Mouse (Mus musculus) lung, postnatal 10 days (tissue): ENCODE data around the gene Fam72a.

ENCODE experiments used
- DNase-seq: peaks from one replicate; pipeline ENCODE4 v3.0.0; 2021

The Fam72a gene

DNA sequence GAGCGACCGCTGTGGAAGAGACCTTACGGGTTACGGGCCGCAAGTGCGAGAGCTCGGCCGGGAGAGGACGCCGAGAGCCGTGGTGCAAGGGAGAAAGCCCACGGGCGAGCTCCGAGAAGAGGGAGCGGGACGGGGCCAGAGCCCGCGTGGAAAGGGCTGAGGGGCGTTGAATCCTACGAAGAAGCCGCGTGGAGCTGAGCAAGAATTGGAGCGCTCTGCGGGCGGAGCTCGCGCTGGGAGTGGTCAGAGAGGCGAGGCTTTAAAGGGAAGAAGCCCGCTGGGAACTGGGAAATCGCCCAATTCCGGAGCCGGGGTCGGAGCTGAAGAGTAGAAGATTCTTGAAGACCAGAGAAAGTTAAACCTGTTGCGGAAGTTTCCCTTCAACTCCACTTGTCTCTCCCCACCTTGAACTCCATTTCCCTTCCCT, 391 bp downstream of the Fam72a start:
- peak; percentile 80 for DNase-seq

DNA sequence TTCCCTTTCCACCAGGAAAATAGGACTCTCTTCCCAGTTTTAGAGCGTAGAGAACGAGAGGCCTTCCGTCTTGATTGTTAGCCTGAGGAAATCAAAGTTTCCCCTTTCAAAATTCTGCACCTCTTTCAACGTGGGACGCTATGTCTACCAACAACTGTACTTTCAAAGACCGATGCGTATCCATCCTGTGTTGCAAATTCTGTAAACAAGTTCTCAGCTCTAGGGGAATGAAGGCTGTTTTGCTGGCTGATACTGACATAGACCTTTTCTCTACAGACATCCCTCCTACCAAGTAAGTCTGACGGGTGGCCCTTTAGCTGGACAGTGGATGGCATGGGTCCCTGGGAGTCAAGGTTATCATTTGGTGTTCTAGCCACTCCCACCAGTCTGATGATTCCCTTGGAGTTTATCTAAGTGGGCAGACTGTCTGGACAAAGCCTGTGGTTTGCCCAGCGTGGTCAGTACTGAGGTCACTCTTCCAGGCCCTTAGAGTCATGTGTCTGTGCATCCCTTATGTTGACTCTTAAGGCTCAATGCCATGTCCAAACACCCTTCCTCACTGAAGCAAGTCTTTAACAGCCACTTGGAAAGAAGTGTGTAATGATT, 961 bp downstream of the Fam72a start:
- peak; percentile 2 for DNase-seq

DNA sequence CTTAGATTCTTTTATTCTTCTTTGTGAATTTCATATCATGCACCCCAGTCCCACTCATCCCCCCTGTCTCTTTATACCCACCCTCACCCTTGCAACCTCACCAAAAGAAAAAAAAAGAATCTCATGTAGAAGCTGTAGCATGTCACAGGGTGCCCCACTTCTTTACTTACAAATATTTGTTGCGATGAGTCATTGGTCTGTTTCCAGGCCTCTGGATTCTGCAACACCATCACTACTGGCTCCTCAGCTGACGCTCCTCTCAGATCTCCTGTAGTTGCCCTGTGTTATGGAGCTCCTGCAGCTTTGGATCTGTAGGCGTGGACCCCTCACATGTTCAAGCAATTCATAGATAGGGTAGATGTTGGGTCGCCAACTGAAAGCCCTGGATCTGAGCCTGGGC, 12.1 kb downstream of the Fam72a start:
- DNase-seq: no peak

DNA sequence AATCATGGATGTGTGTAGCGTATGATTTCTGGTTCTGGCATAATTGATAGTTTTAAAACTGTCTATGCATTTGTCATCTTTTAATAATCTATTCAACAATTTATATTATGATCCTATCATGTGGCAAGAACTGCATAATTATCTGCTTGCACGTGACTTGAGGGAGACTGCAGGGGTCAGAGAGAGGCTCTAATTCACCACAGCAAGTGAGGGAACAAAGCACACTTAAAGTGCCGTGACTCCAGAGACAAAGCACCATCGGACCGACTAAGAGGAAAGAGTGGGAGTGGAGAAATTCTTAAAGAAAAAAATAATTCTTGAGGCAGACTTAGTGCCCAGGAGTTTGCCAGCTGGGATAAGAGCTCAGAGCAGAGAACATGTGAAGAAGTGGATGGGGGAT, 13.1 kb downstream of the Fam72a start:
- no peak for DNase-seq

DNA sequence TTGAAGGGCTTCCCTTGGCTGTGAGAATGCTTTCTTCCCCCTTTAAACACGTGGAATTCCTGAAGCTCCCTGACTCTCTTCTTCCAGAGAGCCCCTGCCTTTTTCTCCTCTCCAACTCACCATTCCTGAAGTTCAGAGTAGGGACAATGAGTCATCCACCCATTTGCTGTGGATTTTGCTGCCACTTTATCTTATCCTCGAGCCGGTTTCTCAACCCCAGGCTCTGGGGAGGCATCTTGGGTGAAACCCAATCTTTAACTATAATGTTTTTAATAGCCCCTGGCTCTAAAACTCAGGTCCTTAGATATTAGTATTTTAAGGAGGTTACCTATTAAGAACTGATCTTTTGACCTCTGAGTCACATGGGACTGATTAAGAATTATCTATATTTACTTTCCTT, 13.7 kb downstream of the Fam72a start:
- no peak for DNase-seq

DNA sequence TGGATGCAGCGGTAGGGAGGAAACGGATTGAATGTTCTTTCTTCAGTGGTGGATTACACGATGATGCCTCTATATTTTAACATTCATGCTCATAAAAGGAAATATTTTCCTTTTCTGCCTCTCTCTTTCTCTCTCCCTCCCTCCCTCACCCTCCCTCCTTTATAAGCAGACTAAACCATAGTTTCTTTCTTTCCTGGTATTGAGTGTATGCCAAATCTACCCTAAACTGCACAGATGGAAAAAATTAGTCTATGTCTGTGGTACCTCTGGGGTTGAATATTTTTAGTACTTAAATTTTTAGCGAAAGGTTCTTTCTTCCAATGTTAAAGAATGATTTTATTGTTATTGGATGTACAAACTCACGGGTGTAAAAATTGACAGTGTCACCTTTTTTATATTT, 14.2 kb downstream of the Fam72a start:
- DNase-seq: no peak

DNA sequence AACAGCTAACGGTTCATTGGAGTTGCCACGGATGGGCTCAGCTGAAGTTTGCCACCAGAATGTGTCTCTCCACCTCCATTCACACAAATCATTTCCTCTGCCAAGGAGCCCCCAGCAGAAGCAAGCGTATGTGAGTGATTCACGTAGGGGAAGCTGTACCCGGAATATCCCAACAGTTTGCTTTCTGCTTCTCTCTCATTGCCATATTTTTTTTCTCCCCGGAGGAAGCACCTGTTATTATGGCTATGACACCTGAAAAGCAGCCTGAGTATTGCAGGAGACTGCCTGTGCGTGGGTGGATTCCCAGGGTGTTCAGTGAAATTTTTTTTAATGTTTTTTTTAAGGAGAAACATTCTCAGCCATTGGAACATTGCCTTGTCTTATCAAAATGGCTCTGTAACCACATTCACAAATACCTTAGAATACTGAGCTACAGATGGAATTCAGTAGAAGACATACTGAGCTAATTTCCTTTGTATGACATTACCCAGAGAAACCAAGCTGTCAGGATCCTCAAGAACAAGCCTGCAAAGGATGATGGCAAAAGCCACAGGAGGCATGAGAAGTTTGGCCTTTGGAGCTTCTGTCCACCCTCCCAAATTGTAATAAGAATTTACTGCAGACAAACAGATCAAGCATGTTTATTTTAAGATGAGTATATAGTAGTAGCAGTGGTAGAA, 16.3 kb downstream of the Fam72a start:
- no peak for DNase-seq

DNA sequence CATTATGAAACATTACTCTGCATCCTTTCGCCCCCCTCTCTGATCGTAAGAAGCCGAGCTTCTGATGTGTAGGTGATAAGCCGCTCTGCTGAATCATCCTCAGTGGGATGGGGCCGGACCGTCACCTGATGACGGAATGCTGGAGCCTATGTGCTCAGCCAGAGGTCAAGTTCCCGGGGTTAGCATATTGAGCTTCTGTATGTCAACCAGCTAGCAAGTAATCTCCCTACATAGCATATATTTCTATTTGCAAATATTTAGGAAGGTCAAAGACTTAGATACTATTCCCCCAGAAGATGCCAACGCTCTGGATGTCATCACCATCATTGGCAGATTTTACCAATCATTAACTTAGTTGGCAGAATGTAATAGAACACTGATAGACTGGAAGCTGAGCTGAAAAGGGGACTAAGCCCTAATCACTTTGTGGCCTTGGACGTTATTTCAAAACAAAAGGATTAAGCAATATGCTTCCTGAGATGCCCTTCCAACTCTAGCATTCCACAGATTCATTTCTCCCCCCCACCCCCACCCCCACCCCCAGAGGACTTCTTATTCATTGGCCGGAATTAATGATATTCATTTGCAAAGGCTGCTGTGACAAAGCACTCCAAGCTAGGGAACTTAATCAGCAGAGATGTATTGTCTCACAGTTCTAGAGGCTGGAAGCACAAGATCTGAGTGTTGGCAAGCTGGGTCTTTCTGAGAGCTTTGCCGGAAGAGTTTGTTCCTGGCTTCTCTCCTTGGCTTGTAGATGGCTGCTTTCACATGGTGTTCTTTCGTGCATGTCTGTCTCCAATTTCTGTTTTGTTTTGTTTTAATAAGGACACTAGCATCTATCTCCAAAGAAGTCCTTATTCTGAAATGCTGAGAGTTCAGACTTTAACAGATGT, 19.3 kb downstream of the Fam72a start:
- no peak for DNase-seq

DNA sequence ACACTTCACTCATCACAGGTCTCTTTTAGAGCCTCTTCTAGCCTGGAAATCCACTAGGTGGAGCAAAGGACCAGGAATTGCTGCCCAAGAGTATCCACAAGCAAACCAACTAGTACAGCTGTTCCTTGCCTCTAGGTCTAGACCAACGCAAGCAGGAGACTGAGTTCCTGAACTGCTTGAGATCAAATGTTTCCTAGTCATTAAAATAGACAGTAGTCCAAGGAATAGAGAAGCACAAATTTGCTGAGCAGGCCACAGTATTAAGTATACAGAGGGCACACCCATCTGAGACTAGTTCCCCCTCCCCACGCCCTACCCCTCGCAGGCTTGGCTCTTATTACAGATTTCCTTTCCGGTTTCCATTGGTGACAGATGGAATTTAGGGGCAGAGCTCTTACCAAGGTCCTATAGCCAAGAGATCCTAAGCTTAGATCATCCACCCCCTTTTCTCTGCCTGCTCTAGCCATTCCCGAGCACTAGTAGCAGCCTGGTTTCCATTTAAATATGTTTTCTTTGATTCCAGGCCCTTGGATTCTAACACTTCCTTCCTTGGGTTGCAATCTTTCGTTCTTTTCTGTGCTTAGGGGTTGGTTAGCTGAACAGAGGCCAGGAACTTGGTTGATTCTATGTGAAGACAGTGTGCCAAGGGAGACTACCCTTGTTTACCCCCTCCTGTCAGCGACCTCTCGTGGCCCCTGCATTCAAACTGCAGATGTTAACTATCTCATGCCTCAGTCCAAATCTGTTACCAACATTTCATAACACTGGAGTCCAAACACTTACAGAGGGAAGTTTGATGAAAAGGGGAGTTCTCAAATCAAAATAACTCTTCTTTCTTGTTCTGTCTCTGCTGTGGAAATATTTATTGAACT, 21.0 kb downstream of the Fam72a start:
- DNase-seq: peak; percentile 65

DNA sequence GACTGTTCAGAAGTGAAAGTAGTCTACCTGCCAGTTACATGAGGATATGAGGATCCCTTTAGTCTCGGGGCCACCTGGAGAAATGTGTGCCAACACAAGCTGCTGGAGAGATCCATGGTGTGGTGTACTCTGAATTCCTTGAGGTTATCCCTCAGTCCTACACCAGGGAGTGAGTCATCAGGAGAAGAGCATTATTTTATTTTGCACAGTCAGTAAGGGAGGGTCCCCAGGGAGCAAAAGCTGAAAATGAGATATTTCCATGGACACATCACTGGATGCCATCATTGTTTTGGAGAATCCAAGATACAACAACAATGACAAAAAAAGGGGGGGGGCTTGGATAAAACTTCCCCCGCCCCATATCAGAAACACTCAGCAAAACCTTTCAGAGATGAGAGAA, 24.3 kb downstream of the Fam72a start:
- DNase-seq: no peak

DNA sequence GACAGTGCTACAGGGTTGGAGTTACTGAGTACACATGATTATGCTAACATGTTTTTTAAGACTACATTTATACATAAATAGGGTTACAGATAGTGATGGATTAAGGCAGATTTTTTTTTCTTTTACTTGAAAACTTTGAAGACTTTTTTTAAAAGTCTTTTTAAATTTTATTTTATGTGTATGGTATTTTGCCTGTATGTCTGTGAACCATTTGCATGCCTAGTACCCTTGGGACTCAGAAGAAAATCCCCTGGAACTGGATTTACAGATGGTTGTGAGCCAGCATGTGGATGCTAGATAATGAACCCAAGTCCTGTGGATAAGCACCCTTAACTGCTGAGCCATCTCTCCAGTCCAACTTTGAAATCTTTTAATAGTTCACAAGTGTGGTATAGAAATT, 25.7 kb downstream of the Fam72a start:
- no peak for DNase-seq

DNA sequence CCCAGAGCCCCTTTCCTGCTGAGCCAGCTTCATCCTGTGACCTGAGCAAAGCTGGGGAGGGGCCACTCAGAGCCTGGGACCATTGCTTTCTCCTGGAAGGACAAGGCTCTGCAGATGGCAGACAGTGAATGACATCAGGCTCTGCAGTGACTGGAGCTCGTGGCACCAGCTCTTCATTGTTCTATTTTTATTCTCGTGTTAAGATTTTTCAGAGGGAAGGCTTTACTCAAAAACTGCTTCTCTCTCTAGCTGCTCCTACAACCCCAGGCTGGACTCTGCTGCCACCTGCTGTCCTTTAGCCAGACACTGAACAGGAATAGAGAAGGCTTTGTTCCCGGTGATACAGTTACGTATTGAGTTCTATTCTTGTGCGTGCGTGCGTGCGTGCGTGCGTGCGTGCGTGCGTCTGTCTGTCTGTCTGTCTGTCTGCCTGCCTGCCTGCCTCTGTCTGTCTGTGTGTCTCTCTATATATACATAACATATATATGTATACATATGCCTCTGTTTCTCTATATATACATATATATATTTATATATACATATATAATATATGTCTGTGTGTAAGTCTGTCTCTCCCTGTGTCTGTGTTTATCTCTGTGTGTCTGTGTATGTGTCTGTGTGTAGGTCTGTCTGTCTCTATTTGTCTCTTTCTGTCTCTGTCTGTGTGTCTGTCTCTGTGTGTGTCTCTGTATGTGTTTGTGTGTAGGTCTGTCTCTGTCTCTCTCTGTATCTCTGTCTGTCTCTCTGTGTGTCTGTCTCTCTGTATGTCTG, 27.5 kb downstream of the Fam72a start:
- peak; percentile 90 for DNase-seq

DNA sequence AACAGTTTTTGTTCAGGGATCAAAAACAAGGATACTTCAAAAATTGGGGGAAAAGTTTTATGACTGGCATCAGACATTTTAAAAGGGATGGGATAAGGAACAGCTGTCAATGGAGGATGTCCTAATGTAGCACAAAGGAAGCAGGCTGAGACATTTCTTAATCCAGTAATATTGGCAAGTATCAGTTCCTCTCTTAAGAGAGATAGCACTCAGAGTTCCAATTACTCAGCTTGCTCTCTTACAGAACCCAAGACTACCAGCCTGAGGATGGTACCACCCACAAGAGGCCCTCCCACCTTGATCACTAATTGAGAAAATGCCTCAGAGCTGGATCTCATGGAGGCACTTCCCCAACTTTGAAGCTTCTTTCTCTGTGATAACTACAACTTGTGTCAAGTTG, 32.8 kb downstream of the Fam72a start:
- DNase-seq: no peak

DNA sequence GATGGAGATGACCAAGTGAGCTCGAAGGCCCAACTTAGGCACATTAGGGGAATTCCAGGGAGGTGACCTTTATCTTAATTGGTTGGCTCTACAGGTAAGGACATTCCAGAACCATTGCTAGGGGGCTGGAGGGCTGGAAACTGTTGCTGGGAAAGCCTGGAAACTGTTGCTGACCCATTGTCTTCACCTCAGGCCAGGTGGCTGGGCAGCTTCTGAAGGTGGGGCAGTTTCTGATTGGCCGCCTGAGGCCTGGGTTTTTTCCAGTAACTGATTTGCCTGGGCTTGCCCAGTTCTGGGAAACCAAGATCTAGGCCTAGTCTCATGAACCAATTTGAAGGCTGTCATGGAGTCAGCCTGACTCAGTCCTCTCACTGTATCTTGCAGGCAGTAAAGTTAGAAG, 34.4 kb downstream of the Fam72a start:
- no peak for DNase-seq

DNA sequence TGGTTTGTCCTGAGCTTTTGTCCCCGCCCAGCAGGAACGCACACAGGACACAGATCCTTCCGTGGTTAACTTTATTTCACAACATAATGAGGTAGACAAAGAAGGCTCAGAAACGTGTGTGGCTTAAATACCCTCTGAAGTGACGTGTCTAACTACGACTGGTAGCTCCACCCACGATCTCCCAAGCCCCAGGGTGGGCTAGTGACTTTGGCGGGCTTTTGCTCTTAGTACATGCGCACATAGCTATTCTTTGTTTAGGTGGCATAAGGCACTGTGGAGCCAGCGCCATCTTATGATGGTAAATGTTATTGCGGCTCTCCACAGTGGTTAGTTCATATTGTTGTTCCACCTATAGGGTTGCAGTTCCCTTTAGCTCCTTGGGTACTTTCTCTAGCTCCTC, 38.4 kb downstream of the Fam72a start:
- DNase-seq: peak; percentile 18

DNA sequence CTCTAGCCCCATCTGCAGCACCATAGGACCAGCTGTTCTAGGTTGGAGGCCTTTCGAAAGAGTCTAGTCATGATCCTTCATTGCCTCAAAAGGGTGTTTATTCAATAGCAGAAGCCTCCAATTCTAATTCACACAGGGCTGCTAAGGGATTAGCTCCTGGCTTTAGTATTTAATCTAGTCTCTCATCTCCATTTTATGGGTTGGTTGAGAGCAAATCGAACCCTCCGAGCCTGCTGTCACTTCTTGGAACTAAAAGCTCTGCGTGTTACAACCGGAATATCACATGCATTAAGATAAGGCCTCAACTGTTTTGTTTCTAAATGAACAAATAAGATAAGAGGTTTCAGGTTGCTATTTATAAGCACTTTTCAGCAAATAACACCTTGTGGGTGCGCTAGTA, 42.0 kb downstream of the Fam72a start:
- no peak for DNase-seq

DNA sequence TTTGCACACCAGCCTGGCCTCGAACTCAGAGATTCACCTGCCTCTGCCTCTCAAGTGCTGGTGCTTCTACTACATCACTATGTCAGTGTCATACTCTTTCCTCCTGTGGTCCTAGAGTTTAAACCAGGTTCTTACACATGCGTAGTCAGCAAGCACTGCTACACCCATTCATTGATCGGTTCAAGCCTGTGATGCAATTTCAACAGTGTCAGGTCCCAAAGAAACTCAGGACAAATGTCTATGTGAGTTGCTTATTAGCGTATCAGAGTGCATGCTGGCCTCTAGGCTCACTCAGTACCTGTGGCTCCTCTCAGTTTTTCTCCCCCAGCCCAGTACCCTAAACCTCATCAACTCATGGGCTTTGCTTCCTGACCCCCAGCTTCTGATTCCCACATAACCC, 42.7 kb downstream of the Fam72a start:
- no peak for DNase-seq

DNA sequence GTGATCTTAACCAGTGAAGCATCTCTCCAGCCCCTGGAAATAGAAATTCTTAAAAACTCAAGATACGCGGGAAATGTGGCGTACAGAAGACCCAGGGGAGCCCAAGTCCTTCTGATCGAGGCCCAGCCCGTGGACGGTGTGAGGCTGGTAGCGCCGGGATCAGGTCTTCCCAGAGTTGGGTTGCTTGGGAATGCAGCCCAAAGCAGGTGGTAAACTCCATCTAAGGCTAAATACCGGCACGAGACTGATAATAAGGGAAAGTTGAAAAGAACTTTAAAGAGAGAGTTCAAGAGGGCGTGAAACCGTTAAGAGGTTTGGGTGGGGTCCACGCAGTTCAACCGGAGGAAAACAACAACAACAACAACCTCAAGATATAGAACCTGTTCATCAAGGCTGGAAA, 46.0 kb downstream of the Fam72a start:
- no peak for DNase-seq

DNA sequence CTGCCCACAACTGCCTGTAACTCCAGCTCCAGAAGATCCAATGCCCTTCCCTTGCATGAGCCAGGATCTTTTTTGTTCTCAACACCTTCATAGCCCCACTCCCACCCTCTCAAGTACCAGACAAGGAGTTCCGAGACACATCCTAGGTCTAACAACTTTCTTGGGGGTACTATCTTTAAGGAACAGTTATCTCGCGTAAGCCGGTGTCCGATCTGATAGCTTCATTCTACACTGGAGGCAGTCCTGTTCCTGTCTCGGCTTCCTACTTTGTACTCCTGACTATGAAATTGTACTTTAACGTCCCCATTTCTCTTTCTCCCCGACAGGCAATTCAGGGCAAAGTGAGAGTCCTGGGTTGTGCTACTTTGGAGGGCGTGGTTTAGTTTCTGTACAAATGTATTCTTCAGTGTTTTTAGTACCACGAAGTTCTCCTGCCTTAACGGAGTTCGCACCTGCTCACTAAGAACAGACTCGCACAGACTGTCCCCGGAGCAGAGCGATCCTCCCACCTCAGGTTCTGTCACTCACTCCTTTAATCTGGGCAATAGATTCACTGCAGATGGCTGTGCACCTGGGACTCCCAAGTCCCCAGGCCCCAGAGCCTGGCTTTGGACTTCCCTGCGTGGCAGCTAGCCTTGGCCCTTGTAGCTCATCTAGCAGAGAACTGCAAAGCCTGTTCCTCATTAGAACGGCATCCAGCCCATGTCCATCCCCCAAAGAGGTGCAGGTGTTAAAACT, 51.4 kb downstream of the Fam72a start:
- DNase-seq: no peak

DNA sequence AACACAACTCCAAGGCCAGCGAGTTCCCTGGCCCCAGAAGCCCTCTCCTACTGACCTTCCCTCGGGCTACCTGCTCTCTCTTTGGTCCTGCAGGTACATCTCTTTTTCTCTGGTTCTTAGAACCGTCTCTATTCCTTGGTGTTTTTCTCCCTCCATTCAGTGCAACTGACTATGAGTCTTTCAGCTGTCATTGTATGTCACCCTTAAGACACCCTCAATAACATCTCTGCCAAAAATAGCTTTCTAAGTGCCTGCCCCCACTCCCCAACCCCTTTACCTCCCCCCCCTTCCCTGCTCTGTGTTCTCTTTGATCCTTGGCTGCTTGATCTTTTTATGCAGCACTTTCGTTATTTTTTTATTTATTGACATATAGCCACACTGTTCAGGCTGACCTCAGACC, 52.7 kb downstream of the Fam72a start:
- DNase-seq: no peak

DNA sequence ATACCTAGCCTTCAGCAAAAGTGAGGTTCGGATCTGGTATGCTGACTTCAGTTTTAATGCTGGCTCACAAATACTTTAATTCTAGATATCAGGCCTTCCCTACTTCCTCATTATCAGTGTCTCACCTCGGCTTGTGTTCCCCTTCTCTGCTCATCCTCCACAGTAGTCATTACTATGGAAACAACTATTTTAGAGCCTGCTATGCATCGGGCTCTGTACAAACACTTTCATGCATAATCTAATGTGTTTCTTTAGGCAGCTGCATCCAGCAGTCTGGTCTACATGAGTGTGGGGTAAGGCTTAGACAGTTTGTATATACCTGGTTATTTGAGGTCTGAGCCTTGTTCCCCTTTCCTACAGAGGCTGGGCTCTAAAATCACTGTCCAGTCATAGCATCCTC, 55.9 kb downstream of the Fam72a start:
- DNase-seq: no peak

DNA sequence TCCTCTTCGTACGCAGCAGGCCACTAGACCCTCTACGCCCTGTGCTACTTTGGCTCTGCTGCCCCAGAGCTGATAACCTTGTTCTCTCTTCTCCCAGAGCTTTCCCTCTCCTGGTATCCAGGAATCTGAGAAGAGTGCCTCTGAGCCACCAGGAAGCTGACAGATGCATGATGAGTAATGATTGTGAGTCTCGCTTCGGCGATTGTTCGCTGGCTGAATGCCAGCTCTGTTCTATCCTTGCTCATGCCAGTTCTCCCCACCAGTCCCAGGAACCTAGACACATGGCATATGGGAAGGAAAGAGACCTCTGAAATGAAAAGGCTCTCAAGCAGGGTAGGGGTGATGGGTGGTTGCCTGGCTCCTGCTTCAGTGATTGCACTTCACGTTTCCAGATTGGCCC, 59.1 kb downstream of the Fam72a start:
- no peak for DNase-seq
